Mouse (Mus musculus) embryonic facial prominence, embryonic 15.5 days (tissue): Measurements from ENCODE around the gene Cers3. TPM values are rescaled to one million over a fixed set of nuclear protein-coding genes. Genes with fewer than 3 reads are reported as not detected.

Experiments
- ATAC-seq: fragments of 200-750 bp; cut with Nextera tagmentation; 2 replicates; pipeline ENCODE4 v1.8.0; 2017; ENCODE audit warnings: low read depth, moderate TSS enrichment; ENCODE audit not compliant: insufficient number of reproducible peaks, low FRiP score, low TSS enrichment
- H3K27ac ChIP-seq: fragments of 300-500 bp; sonication (generic); replicated peaks from 2 replicates; pipeline ENCODE4 v1.5.1; 2015; ENCODE audit warnings: mild to moderate bottlenecking, inconsistent platforms
- H3K27me3 ChIP-seq: fragments of 300-500 bp; sonication (generic); 2 replicates; pipeline ENCODE4 v1.6.1; 2015; ENCODE audit warnings: inconsistent platforms
- H3K36me3 ChIP-seq: fragments of 300-500 bp; sonication (generic); 2 replicates; pipeline ENCODE4 v1.6.1; 2015; ENCODE audit warnings: mild to moderate bottlenecking, inconsistent platforms
- H3K4me1 ChIP-seq: fragments of 300-500 bp; sonication (generic); 2 replicates; pipeline ENCODE4 v1.6.1; 2015; ENCODE audit warnings: inconsistent platforms
- H3K4me2 ChIP-seq: fragments of 300-500 bp; sonication (generic); replicated peaks from 2 replicates; pipeline ENCODE4 v1.6.1; 2015; ENCODE audit warnings: mild to moderate bottlenecking, inconsistent platforms
- H3K4me3 ChIP-seq: fragments of 300-500 bp; sonication (generic); replicated peaks from 2 replicates; pipeline ENCODE4 v1.5.1; 2015; ENCODE audit warnings: mild to moderate bottlenecking, inconsistent platforms
- H3K9ac ChIP-seq: fragments of 300-500 bp; sonication (generic); 2 replicates; pipeline ENCODE4 v1.6.1; 2015; ENCODE audit warnings: inconsistent platforms
- H3K9me3 ChIP-seq: fragments of 300-500 bp; sonication (generic); replicated peaks from 2 replicates; pipeline ENCODE4 v1.6.1; 2016; ENCODE audit warnings: inconsistent platforms
- WGBS: fragments of 180-500 bp; shearing (Covaris S2); methylation state at CpG from one replicate; pipeline ENCODE4 v1.1.7; 2015; 5-methylcytosine and 5-hydroxymethylcytosine counted together
- polyA plus RNA-seq: library from polyadenylated mRNA; unstranded; fragments of >200 nt; fragmentation: Nextera tagmentation; extraction: Ambion mirVana; gene quantifications from 2 replicates; pipeline ENCODE4 v1.2.1, GENCODE M21; 2015

Gene Cers3
- polyA plus RNA-seq, 1 experiment from 2014 or later = 15.2 TPM

DNA sequence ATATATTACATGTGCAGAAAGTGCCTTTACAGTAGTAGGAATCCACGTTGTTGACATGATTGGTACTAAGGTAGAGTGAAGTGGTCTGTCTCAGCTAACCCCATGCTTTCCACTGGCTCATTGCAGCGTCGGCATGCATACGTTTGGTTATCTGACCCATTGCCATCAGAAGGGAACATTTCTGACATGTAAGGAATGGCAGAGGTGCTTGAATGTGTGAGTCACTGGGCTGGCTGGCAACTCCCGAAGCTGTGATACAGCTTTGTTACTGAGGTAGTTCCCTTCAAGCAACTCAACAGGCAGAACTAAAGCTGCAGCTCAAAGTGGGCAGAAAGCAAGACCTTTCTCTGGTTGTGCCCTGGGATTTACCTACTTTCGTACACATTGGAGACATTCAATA, 8.3 kb upstream of the Cers3 start:
- H3K4me1 ChIP-seq = no peaks in the 10 kb centered on the region
- ATAC-seq = no peak
- no peak overlapping the region for H3K9ac ChIP-seq
- no peak overlapping the region for H3K27ac ChIP-seq
- H3K4me2 ChIP-seq = no peak overlapping the region
- no peaks in the 10 kb centered on the region for H3K36me3 ChIP-seq
- 83% methylated on average over 6 of the region's 6 CpGs for WGBS
- H3K9me3 ChIP-seq = no peaks in the 10 kb centered on the region
- no peak overlapping the region for H3K4me3 ChIP-seq
- H3K27me3 ChIP-seq = no peaks in the 10 kb centered on the region

DNA sequence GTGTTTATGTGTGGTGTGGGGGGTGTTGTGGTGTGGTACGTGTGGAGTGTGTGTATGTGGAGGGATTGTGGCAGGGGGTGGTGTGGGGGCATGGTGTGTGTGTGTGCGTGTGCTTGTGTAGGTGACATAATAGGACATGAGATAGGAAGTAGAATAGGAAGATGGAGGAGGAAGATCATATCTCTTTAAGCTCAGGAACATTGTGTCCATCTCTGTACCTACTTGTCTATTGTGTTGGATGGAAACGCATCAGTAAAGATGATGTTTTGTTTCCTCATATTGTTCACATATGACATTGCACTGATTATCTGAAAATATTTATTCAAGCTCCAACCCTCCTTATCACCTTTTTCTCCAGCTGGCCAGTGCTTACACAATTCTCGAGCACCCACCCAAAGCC, 5.9 kb upstream of the Cers3 start:
- no peaks in the 10 kb centered on the region for H3K36me3 ChIP-seq
- no peak overlapping the region for H3K27ac ChIP-seq
- no peak overlapping the region for H3K4me3 ChIP-seq
- H3K4me2 ChIP-seq = no peak overlapping the region
- no peaks in the 10 kb centered on the region for H3K27me3 ChIP-seq
- 84% methylated on average over 4 of the region's 4 CpGs for WGBS
- no peak overlapping the region for H3K9ac ChIP-seq
- no peaks in the 10 kb centered on the region for H3K9me3 ChIP-seq
- no peak for ATAC-seq
- H3K4me1 ChIP-seq = no peaks in the 10 kb centered on the region

DNA sequence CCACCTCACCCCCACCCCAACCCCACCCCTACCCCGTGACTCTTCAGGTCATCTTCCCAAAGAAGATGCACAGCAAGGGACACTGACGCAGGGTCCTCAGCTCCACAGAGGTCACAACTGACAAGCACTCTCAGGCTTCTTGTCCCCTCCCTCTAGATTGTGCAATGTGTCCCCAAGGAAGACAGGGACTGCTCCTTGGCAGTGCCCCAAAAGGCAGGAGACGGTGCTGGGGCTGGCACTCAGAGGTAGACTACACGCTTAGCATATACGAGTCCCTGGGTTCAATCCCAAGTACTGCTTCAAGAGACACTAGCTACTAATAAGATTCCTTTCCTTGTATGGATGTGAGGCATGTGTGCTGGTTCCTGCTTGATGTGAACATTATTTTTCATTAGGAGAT, 2.3 kb upstream of the Cers3 start:
- Histone ChIP-seq H3K4me1 (no peaks in the 10 kb centered on the region), H3K4me3 (no peak overlapping the region), H3K4me2 (no peak overlapping the region), H3K36me3 (no peaks in the 10 kb centered on the region), H3K27me3 (no peaks in the 10 kb centered on the region), H3K9me3 (no peaks in the 10 kb centered on the region), H3K9ac (no peak overlapping the region), H3K27ac (no peak overlapping the region)
- 68% methylated on average over 5 of the region's 5 CpGs for WGBS
- ATAC-seq = no peak

DNA sequence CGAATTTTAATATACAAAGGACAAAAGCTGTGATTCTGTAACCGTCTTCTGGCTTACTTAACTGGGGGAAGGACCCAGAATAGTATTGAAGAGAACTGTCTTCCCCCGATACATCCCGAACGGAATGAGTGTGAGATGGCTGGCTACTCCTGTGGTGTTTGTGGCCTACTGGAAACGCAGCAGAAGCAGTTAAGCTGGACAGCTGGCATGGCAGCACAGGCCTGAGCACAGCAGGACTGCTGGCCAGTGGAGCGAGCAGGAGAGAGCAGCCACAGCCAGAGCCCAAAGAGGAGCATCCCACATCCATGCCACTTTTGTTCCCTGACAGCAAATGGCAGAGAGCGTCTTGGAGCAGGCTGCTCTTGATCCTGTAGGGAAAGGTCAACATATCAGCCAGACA, 1.9 kb upstream of the Cers3 start:
- no peaks in the 10 kb centered on the region for H3K27me3 ChIP-seq
- H3K4me2 ChIP-seq = no peak overlapping the region
- H3K36me3 ChIP-seq = no peaks in the 10 kb centered on the region
- H3K4me1 ChIP-seq = no peaks in the 10 kb centered on the region
- 77% methylated on average over 8 of the region's 8 CpGs for WGBS
- no peaks in the 10 kb centered on the region for H3K9me3 ChIP-seq
- H3K27ac ChIP-seq = no peak overlapping the region
- H3K9ac ChIP-seq = no peak overlapping the region
- H3K4me3 ChIP-seq = no peak overlapping the region
- no peak for ATAC-seq

DNA sequence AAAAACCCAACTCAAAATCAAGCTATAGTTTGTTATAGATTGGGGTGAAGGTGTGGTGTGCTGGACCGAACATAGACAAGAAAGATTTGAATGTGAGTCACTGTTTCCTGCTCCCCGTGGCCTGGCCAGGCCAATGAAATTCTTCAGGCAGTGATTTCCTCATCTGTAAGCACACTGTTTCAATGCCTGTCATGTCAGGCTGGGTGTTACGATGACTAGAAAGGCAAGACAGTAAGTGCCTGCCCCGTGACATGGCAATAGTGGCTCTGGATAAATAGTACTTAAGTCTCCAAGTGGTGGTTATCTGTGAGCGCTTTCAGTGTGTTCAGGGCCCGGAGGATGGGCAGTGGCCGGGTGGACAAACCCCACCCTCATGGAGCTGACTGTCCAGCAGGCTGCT, 3.7 kb downstream of the Cers3 start:
- no peak overlapping the region for H3K4me3 ChIP-seq
- H3K4me1 ChIP-seq = no peaks in the 10 kb centered on the region
- WGBS = 71% methylated on average over 7 of the region's 7 CpGs
- no peaks in the 10 kb centered on the region for H3K36me3 ChIP-seq
- no peak overlapping the region for H3K4me2 ChIP-seq
- H3K27ac ChIP-seq = no peak overlapping the region
- H3K27me3 ChIP-seq = no peaks in the 10 kb centered on the region
- no peak overlapping the region for H3K9ac ChIP-seq
- H3K9me3 ChIP-seq = no peaks in the 10 kb centered on the region
- ATAC-seq = no peak

DNA sequence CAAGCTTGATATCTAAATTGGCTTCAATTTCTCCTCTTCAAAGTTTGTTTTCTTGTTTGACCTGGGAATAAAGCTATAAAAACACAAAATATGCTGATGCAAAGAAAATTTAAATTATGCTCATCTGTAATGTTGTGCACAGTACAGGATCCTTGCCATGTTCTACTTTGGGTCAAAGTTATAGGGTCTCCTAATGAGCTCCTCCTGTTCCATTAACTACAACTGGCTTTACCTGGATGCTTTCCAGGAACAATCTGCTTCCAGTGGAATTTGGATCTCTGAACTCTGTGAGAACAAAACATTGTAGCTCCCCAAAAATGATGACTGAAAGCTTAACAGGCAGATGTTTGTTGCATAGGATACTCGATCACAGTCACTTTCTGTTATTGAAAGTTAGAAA, 6.7 kb downstream of the Cers3 start:
- 41% methylated on average over 1 of the region's 1 CpGs for WGBS
- Histone ChIP-seq H3K27me3 (no peaks in the 10 kb centered on the region), H3K4me2 (no peak overlapping the region), H3K4me3 (no peak overlapping the region), H3K36me3 (no peaks in the 10 kb centered on the region), H3K9me3 (no peaks in the 10 kb centered on the region), H3K9ac (no peak overlapping the region), H3K4me1 (peaks cover 9% of the 10 kb centered on the region; the same call in 1 of the 2 replicates), H3K27ac (no peak overlapping the region)
- ATAC-seq = no peak

DNA sequence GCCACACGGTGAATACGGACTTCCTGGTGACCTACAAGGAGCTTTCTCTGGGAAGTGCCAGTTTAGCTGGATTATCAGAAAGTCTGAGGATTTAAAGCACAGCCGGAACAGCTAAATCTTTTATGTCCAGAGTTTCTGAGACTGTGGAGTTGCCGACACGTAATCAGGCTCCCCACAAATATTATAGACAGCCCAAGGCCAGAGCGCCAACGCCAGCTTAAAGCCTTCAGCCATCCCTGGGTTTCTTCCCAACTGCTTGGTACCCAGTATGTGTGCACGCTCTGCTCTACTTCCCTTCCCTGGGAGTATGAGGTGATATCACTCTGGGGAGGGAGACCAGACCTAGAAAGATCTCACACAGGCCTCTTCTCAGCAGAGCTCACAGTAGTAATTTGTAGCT, 10.5 kb downstream of the Cers3 start:
- Histone ChIP-seq H3K9me3 (no peaks in the 10 kb centered on the region), H3K9ac (no peak overlapping the region), H3K4me2 (no peak overlapping the region), H3K4me1 (peaks cover 24% of the 10 kb centered on the region), H3K4me3 (no peak overlapping the region), H3K27me3 (no peaks in the 10 kb centered on the region), H3K36me3 (no peaks in the 10 kb centered on the region), H3K27ac (peak overlapping the region; percentile 44)
- WGBS = 74% methylated on average over 8 of the region's 8 CpGs
- no peak for ATAC-seq

DNA sequence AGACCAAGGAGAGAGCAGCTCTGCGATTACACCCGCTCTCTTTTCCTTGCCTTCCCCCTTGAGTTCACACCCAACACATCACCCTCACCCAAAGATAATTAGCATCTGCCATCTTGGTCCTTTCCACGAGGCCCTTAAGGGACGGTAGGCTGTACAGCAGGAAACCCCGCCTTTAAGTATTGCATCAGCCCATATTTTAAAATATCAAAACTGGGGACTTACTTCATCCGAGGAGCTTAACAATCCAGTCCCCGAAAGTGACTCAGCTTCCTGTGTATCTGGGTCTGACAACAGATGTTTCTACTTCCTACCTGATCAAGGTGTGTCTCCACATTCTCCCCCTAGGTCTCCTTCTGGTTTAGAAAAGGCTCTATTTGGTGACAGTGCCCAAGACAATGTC, 12.3 kb downstream of the Cers3 start:
- 75% methylated on average over 7 of the region's 7 CpGs for WGBS
- Histone ChIP-seq H3K27ac (no peak overlapping the region), H3K9me3 (no peaks in the 10 kb centered on the region), H3K4me1 (peaks cover 24% of the 10 kb centered on the region), H3K4me3 (no peak overlapping the region), H3K9ac (no peak overlapping the region), H3K36me3 (no peaks in the 10 kb centered on the region), H3K4me2 (no peak overlapping the region), H3K27me3 (no peaks in the 10 kb centered on the region)
- no peak for ATAC-seq

DNA sequence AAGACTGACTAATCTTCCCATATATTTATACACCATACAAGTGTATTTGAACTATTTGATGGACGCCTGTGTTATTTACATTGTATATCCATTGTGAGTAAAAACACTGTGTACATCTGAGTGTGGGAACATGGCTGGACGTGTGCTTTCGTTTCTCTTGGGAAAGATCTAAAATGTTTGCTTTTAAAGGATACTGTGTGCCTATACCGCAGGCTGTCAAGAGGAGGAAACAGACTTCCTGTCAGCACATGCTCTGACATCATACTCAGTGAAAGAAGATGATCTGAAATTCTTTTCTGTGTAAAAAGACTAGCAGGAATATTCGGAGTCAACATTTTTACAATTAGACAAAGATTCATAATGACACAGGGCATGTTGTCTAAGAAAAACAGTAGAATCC, 26.6 kb downstream of the Cers3 start:
- Histone ChIP-seq H3K9ac (no peak overlapping the region), H3K36me3 (no peaks in the 10 kb centered on the region), H3K27ac (no peak overlapping the region), H3K4me1 (peaks cover 8% of the 10 kb centered on the region; the same call in 1 of the 2 replicates), H3K9me3 (no peaks in the 10 kb centered on the region), H3K4me3 (no peak overlapping the region), H3K27me3 (no peaks in the 10 kb centered on the region), H3K4me2 (no peak overlapping the region)
- ATAC-seq = no peak
- 48% methylated on average over 5 of the region's 5 CpGs for WGBS

DNA sequence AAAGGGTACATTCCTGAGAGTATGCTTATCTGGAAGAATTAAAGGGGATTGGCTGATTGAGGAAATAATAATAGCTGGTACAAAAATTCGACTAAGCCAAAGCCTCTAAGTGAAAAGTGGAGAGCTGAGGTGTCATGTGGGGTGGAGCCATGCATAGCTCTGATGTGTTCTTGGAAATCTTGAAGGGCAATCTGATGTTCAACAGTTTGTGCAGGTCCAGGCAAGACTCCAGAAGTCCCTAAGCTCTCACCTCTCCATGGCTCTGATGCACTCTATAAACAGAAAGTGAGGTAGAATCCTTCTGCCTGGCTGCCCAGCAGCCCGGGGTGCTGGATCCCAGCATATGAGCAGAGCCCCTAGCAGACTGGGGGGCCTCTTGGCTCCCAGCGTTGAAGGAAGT, 27.4 kb downstream of the Cers3 start:
- Histone ChIP-seq H3K4me1 (peaks cover 8% of the 10 kb centered on the region; the same call in 1 of the 2 replicates), H3K36me3 (no peaks in the 10 kb centered on the region), H3K9me3 (no peaks in the 10 kb centered on the region), H3K4me3 (no peak overlapping the region), H3K27me3 (no peaks in the 10 kb centered on the region), H3K4me2 (no peak overlapping the region), H3K27ac (0 out of 2 replicates have a peak overlapping the region, but pooled peaks have one; percentile 28), H3K9ac (no peak overlapping the region)
- no peak for ATAC-seq
- WGBS = 54% methylated on average over 3 of the region's 3 CpGs

DNA sequence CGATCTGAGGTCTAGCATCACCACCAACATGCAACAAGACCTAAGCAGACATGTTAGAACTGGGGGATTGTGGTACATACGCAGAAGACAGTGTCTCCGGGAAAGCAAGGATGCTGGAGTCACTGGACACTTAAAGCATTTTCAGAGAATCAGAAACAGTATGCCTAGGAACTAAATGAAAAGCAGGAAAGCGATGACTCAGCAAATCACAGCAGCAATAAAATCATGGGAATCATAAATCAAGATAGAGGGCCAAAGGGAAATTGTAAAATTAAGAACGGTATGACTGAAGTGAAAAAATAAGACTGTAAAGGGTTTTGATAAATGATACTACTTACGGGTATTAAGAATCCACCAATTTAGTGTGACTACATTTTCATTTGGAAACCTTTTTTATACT, 27.9 kb downstream of the Cers3 start:
- Histone ChIP-seq H3K36me3 (no peaks in the 10 kb centered on the region), H3K4me3 (no peak overlapping the region), H3K9ac (no peak overlapping the region), H3K27ac (0 out of 2 replicates have a peak overlapping the region, but pooled peaks have one; percentile 28), H3K4me1 (peaks cover 8% of the 10 kb centered on the region; the same call in 1 of the 2 replicates), H3K4me2 (no peak overlapping the region), H3K9me3 (no peaks in the 10 kb centered on the region), H3K27me3 (no peaks in the 10 kb centered on the region)
- no peak for ATAC-seq
- 71% methylated on average over 6 of the region's 6 CpGs for WGBS

DNA sequence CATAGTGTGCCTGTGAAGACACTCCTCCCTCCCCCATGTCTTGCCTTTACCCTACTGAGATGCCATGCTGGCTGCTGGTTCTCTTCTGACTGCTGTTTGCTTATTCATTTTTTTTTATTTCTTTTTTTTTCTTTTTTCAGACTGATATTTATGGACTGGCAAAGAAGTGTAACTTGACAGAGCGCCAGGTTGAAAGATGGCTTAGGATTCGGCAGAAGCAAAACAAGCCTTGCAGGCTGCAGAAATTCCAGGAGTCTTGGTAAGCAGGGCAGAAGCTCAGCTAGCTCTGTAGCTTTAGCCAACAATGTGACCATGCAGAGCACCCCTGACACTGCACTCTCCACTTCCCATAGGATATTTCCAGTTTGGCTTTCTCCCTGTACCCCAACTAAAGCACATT, 36.1 kb downstream of the Cers3 start:
- no peak for ATAC-seq
- Histone ChIP-seq H3K27me3 (no peaks in the 10 kb centered on the region), H3K36me3 (no peaks in the 10 kb centered on the region), H3K9ac (no peak overlapping the region), H3K27ac (0 out of 2 replicates have a peak overlapping the region, but pooled peaks have one; percentile 6), H3K4me2 (no peak overlapping the region), H3K4me3 (no peak overlapping the region), H3K4me1 (peaks cover 12% of the 10 kb centered on the region; the same call in 1 of the 2 replicates), H3K9me3 (no peaks in the 10 kb centered on the region)
- 39% methylated on average over 2 of the region's 2 CpGs for WGBS
